Mouse (Mus musculus): ENCODE measurements around the gene Eif2a. TPM values are rescaled to one million over a fixed set of nuclear protein-coding genes. Genes with fewer than 3 reads are reported as not detected.

Eif2a gene
- 37.0 and 51.0 TPM in 2 replicates for polyA plus RNA-seq (2021; fragmentation: Nextera tagmentation)
- long read RNA-seq, experiment 1, transcript Eif2a-207 (13 exons, 1,945 nt), result minor isoform, 47 of 398 reads
- long read RNA-seq, experiment 1, transcript Eif2a-201 (14 exons, 2,299 nt), result major isoform, 276 of 398 reads
- long read RNA-seq, experiment 1, partial matches to known transcripts, result 41 of 398 reads
- long read RNA-seq, experiment 1, other reads (novel, unspliced or antisense), result 34 of 398 reads
- long read RNA-seq, experiment 2, transcript Eif2a-207 (13 exons, 1,945 nt), result minor isoform, 6 of 99 reads
- long read RNA-seq, experiment 2, transcript Eif2a-201 (14 exons, 2,299 nt), result major isoform, 62 of 99 reads
- long read RNA-seq, experiment 2, partial matches to known transcripts, result 18 of 99 reads
- long read RNA-seq, experiment 2, other reads (novel, unspliced or antisense), result 11 of 99 reads

DNA sequence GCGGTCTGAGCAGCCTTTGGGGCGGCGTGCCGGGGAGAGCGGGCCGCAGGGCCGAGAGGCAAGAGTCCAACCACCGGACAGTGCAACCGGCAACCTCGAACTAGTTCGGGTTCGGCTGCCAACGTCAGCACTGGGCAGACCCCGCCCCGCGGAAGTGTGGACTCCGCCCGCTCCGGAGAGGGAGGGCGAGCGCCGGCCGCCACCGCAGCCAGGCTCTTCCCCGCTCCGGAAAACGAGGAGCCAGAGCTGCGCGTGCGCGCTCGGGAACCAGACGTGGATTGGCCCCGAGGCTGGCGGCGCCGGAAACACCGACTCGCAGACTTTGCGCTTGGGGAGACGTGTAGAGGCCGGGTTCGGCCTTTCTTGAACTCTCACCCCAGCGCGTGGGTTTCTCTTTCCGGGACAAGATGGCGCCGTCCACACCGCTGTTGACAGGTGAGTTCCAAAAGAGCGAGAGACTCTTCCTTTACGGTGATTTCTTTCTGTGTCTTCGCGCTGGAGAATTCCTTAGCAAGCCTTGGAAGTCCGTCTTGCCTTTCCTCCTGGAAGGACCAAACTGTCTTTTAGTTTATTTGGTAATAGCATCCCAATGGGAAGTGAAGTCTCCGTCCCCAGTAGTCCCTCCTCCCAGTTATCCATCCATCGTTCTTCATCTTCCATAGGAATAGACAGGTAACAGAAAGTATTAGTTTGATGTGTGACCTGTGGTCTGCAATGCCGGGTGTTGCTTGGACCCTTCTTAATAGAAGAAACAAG lies at the start of gene Eif2a, which contains the start of gene Serp1:
Gene Eif2a (plus strand): TSS at position 170 of the 756 bp plus-strand sequence.
Gene Serp1 (minus strand): TSS at position 241 of the 756 bp plus-strand sequence.

DNA sequence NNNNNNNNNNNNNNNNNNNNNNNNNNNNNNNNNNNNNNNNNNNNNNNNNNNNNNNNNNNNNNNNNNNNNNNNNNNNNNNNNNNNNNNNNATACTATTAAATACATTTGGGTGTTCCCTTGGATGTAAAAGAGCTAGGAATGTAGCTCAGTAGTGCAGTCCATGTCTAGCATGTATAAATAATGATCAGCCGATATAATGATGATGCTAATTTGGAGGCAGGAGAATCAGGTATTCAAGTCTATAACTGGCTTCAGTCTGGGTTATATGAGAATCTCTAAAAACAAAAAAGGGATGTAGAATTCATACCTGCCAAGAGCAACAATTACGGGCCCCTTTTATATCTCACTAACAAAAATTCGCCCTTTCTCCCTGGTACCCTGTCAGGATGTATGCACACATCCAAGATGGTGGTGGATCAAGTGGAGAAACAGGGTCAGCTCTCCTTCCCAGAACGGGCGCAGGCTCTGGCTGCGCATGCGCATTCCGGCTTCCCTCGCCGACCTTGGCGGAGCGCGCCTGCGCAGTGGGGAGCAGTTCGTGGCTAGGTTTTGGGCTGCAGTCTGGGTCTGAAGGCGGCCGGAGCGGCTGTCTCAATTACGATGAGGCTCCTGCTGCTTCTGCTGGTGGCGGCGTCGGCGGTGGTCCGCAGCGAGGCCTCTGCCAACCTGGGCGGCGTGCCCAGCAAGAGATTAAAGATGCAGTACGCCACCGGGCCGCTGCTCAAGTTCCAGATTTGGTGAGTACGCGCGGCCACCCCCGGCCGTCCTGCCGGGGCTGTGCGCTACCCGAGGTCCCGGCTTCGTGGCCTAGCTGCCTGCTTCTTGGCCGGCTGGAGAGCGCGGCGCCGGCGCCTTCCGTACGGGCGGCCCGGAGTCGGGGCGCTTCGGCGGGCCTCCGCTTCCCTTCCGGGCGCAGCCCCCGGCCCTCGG lies 50.8 kb downstream of the Eif2a start, which contains the start of gene Selenot:
Gene Selenot (plus strand): TSS at position 500 of the 930 bp plus-strand sequence.

Other genes with a start within 250 kb of the Eif2a start
- gene Tsc22d2, start 111.1 kb upstream of the Eif2a start, polyA plus RNA-seq (2021; fragmentation: Nextera tagmentation), result 5.1 and 10.0 TPM in 2 replicates
- 29.5 and 31.8 TPM in 2 replicates for gene Serp1, start 71 bp downstream of the Eif2a start, polyA plus RNA-seq (2021; fragmentation: Nextera tagmentation)
- 32.3 and 33.2 TPM in 2 replicates for gene Selenot, start 50.8 kb downstream of the Eif2a start, polyA plus RNA-seq (2021; fragmentation: Nextera tagmentation)
- gene Erich6, start 111.4 kb downstream of the Eif2a start, polyA plus RNA-seq (2021; fragmentation: Nextera tagmentation), result 0.21 and 0.68 TPM in 2 replicates
- gene Siah2, start 166.6 kb downstream of the Eif2a start, polyA plus RNA-seq (2021; fragmentation: Nextera tagmentation), result 2.1 and 14.2 TPM in 2 replicates